Mouse (Mus musculus): Measurements from ENCODE around the gene Cbr2. TPM values are rescaled to one million over a fixed set of nuclear protein-coding genes. Genes with fewer than 3 reads are reported as not detected.

The Cbr2 gene
- polyA plus RNA-seq (2017; shearing (Covaris generic)), result not detected

GRCm38 (mm10) chr11:120731858-120732680 is at the start of gene Cbr2:
Cbr2 (minus strand) TSS chr11:120732114.

DNA sequence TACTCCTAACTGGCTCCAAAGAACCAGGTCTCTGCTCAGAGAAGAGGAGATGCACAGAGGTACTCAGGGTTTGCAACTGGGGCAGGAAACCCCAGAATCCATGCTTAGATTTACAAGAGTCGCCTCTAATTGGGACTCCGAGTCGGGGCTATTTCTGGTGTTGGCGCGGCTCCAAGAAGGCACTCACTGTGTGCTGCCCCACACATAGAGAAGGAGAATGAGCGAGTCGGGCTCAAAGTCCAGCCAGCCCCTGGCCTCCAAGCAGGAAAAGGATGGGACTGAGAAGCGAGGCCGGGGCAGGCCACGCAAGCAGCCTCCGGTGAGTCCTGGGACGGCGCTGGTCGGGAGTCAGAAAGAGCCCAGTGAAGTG is 30.7 kb upstream of the Cbr2 start, which contains the start of gene Hmga1b:
Gene Hmga1b, plus strand, starts transcription at position 123 of the 370 bp plus-strand sequence.

DNA sequence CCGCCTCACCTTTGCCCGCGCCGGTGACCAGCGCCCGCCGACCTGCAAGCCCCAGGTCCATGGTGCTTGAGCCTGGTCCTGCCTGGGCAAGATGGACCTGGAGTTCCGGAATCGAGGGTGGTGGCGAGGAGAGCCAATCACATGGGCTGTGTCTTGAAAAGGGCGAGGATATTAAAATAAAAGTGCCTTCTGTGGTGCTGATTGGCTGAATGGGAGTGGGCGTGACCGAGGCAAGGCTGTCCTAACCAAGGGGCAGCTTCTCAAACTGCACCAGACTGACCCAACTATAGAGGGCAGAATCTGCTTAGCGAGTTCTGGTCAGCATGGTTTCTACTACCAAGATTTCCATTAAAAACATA is 4.8 kb downstream of the Cbr2 start, which contains the start of gene Dcxr:
Gene Dcxr, minus strand, starts transcription at position 113 of the 359 bp plus-strand sequence.

GRCm38 (mm10) chr11:120721124-120722066 is 10.5 kb downstream of the Cbr2 start, which contains the start of gene Rac3:
Rac3 (plus strand) TSS chr11:120721470.

GRCm38 (mm10) chr11:120713580-120714518 is 18.1 kb downstream of the Cbr2 start, which contains the start of the genes Cenpx and Lrrc45:
Cenpx (minus strand) TSS chr11:120713738.
Lrrc45 (plus strand) TSS chr11:120713925.

Other genes starting within 250 kb of the Cbr2 start
- gene Mrpl12, start 247.5 kb downstream of the Cbr2 start, polyA plus RNA-seq (2017; shearing (Covaris generic)), result 29.0 TPM
- gene Slc25a10, start 240.3 kb downstream of the Cbr2 start, polyA plus RNA-seq (2017; shearing (Covaris generic)), result 9.9 TPM
- gene Gcgr, start 201.4 kb downstream of the Cbr2 start, polyA plus RNA-seq (2017; shearing (Covaris generic)), result not detected
- 63.3 TPM for gene Mcrip1, start 182.4 kb downstream of the Cbr2 start, polyA plus RNA-seq (2017; shearing (Covaris generic))
- gene Ppp1r27, start 181.0 kb downstream of the Cbr2 start, polyA plus RNA-seq (2017; shearing (Covaris generic)), result not detected
- gene P4hb, start 158.9 kb downstream of the Cbr2 start, polyA plus RNA-seq (2017; shearing (Covaris generic)), result 187 TPM
- gene Arhgdia, start 150.5 kb downstream of the Cbr2 start, polyA plus RNA-seq (2017; shearing (Covaris generic)), result 737 TPM
- 275 TPM for gene Alyref, start 133.7 kb downstream of the Cbr2 start, polyA plus RNA-seq (2017; shearing (Covaris generic))
- 80.0 TPM for gene Anapc11, start 133.7 kb downstream of the Cbr2 start, polyA plus RNA-seq (2017; shearing (Covaris generic))
- gene Npb, start 123.6 kb downstream of the Cbr2 start, polyA plus RNA-seq (2017; shearing (Covaris generic)), result not detected
- 159 TPM for gene Pcyt2, start 114.2 kb downstream of the Cbr2 start, polyA plus RNA-seq (2017; shearing (Covaris generic))
- gene Sirt7, start 106.9 kb downstream of the Cbr2 start, polyA plus RNA-seq (2017; shearing (Covaris generic)), result 158 TPM
- gene Mafg, start 98.5 kb downstream of the Cbr2 start, polyA plus RNA-seq (2017; shearing (Covaris generic)), result 52.8 TPM
- 0.24 TPM for gene Pycr1, start 88.3 kb downstream of the Cbr2 start, polyA plus RNA-seq (2017; shearing (Covaris generic))
- gene Myadml2, start 84.0 kb downstream of the Cbr2 start, polyA plus RNA-seq (2017; shearing (Covaris generic)), result not detected
- gene Notum, start 70.9 kb downstream of the Cbr2 start, polyA plus RNA-seq (2017; shearing (Covaris generic)), result not detected
- 103 TPM for gene Aspscr1, start 59.1 kb downstream of the Cbr2 start, polyA plus RNA-seq (2017; shearing (Covaris generic))
- 87.8 TPM for gene Cenpx, start 18.4 kb downstream of the Cbr2 start, polyA plus RNA-seq (2017; shearing (Covaris generic))
- gene Lrrc45, start 18.2 kb downstream of the Cbr2 start, polyA plus RNA-seq (2017; shearing (Covaris generic)), result 52.6 TPM
- gene Rac3, start 10.6 kb downstream of the Cbr2 start, polyA plus RNA-seq (2017; shearing (Covaris generic)), result 0.70 TPM
- 11.1 TPM for gene Dcxr, start 4.8 kb downstream of the Cbr2 start, polyA plus RNA-seq (2017; shearing (Covaris generic))
- gene Hmga1b, start 30.7 kb upstream of the Cbr2 start, polyA plus RNA-seq (2017; shearing (Covaris generic)), result 15.1 TPM
- 23.6 TPM for gene Rfng, start 52.1 kb upstream of the Cbr2 start, polyA plus RNA-seq (2017; shearing (Covaris generic))
- gene Gps1, start 52.2 kb upstream of the Cbr2 start, polyA plus RNA-seq (2017; shearing (Covaris generic)), result 79.8 TPM
- gene Dus1l, start 64.3 kb upstream of the Cbr2 start, polyA plus RNA-seq (2017; shearing (Covaris generic)), result 40.0 TPM
- 50.6 TPM for gene Fasn, start 92.4 kb upstream of the Cbr2 start, polyA plus RNA-seq (2017; shearing (Covaris generic))
- gene Ccdc57, start 200.8 kb upstream of the Cbr2 start, polyA plus RNA-seq (2017; shearing (Covaris generic)), result 0.21 TPM
- gene Slc16a3, start 216.4 kb upstream of the Cbr2 start, polyA plus RNA-seq (2017; shearing (Covaris generic)), result 21.0 TPM